Mouse (Mus musculus): ENCODE results near the gene Prpf6. TPM values are rescaled to one million over a fixed set of nuclear protein-coding genes. Genes with fewer than 3 reads are reported as not detected.

Prpf6 gene
- total RNA-seq, 2 experiments from 2014 or later, result 61.8 to 66.9 TPM

- no peak for DNase-seq
Measured at GRCm38 (mm10) chr2:181657441-181657840, 65.8 kb downstream of the Prpf6 start.

- DNase-seq, result no peak
Measured at GRCm38 (mm10) chr2:181658528-181658927, 66.9 kb downstream of the Prpf6 start.

- peak; percentile 77 to 84 for DNase-seq
Measured at GRCm38 (mm10) chr2:181658930-181659555, 67.4 kb downstream of the Prpf6 start.

GRCm38 (mm10) chr2:181659609-181660055, 68.0 kb downstream of the Prpf6 start:
- peak; percentile 87 to 90 for DNase-seq

GRCm38 (mm10) chr2:181662620-181663297, 71.1 kb downstream of the Prpf6 start:
- peak; percentile 39 to 45 for DNase-seq

- peak; percentile 71 to 82 for DNase-seq
Measured at GRCm38 (mm10) chr2:181663298-181663630, 71.6 kb downstream of the Prpf6 start.

GRCm38 (mm10) chr2:181670285-181670912, 78.7 kb downstream of the Prpf6 start:
- peak; percentile 30 to 35 for DNase-seq

- no peak for DNase-seq
Measured at GRCm38 (mm10) chr2:181670913-181671311, 79.2 kb downstream of the Prpf6 start.

- DNase-seq, result peak; percentile 68 to 78
Measured at GRCm38 (mm10) chr2:181671326-181671725, 79.7 kb downstream of the Prpf6 start, which contains the start of gene Sox18. TSS of gene Sox18 (minus strand) at chr2:181671640.

- DNase-seq, result no peak
Measured at GRCm38 (mm10) chr2:181671984-181672383, 80.3 kb downstream of the Prpf6 start.

GRCm38 (mm10) chr2:181673501-181673900, 81.8 kb downstream of the Prpf6 start:
- DNase-seq, result peak; percentile 52 to 66

- no peak for DNase-seq
Measured at GRCm38 (mm10) chr2:181674934-181675333, 83.3 kb downstream of the Prpf6 start.

- DNase-seq, result peak; percentile 85 to 87
Measured at GRCm38 (mm10) chr2:181675454-181675853, 83.8 kb downstream of the Prpf6 start.

- no peak for DNase-seq
Measured at GRCm38 (mm10) chr2:181676424-181676823, 84.8 kb downstream of the Prpf6 start.

- DNase-seq, result peak; percentile 56 to 63
Measured at GRCm38 (mm10) chr2:181677096-181677754, 85.6 kb downstream of the Prpf6 start.

GRCm38 (mm10) chr2:181677755-181678098, 86.1 kb downstream of the Prpf6 start:
- peak; percentile 42 to 54 for DNase-seq

- peak; percentile 76 to 83 for DNase-seq
Measured at GRCm38 (mm10) chr2:181678780-181679179, 87.1 kb downstream of the Prpf6 start.

- peak; percentile 77 to 84 for DNase-seq
Measured at GRCm38 (mm10) chr2:181679951-181680715, 88.5 kb downstream of the Prpf6 start, which contains the start of gene Tcea2. TSS of gene Tcea2 (plus strand) at chr2:181680310.

GRCm38 (mm10) chr2:181680716-181681117, 89.0 kb downstream of the Prpf6 start:
- DNase-seq, result peak; percentile 27 to 31

- no peak for DNase-seq
Measured at GRCm38 (mm10) chr2:181681978-181682377, 90.3 kb downstream of the Prpf6 start.

GRCm38 (mm10) chr2:181683381-181683780, 91.7 kb downstream of the Prpf6 start:
- no peak for DNase-seq

- no peak for DNase-seq
Measured at GRCm38 (mm10) chr2:181684713-181685112, 93.0 kb downstream of the Prpf6 start.
